Mouse (Mus musculus): Measurements from ENCODE around the gene Igfbp2. TPM values are rescaled to one million over a fixed set of nuclear protein-coding genes. Genes with fewer than 3 reads are reported as not detected.

Igfbp2 gene
- polyA plus RNA-seq, 1 experiment from 2014 or later = 50.5 TPM

- H3K36me3 ChIP-seq (ENCODE audit: control insufficient read depth, insufficient read depth, low read length) = no peaks in the 10 kb centered on the region
- no peak overlapping the region for H3K27ac ChIP-seq (ENCODE audit: low read depth, low read length)
- DNase-seq (ENCODE audit: low spot score) (peak; percentile 47), ATAC-seq (replicated peaks; ENCODE audit: low FRiP score) (no peak)
- under 1% methylated on average over 37 of the region's 37 CpGs for WGBS
- H3K27me3 ChIP-seq (replicated peaks; ENCODE audit: control insufficient read depth, insufficient read depth, low read length) = peaks cover 49% of the 10 kb centered on the region
- no peaks in the 10 kb centered on the region for H3K9me3 ChIP-seq (ENCODE audit: control insufficient read depth, low read length)
- peaks cover 5% of the 10 kb centered on the region; the same call in 1 of the 2 replicates for H3K4me1 ChIP-seq (replicated peaks; ENCODE audit: control insufficient read depth, insufficient read depth, low read length)
- peak overlapping the region; percentile 56 for H3K4me3 ChIP-seq (ENCODE audit: low read depth, low read length)
- peak overlapping the region; percentile 86 for H3K4me2 ChIP-seq
- peak overlapping the region; percentile 56 for H3K9ac ChIP-seq (ENCODE audit: low read depth, low read length)
Observed at GRCm38 (mm10) chr1:72824707-72825101, 401 bp downstream of the Igfbp2 start.

- WGBS = 3% methylated on average over 20 of the region's 20 CpGs
- no peak for ATAC-seq (replicated peaks; ENCODE audit: low FRiP score)
- H3K27me3 ChIP-seq (replicated peaks; ENCODE audit: control insufficient read depth, insufficient read depth, low read length) = peaks cover 49% of the 10 kb centered on the region
- H3K9ac ChIP-seq (ENCODE audit: low read depth, low read length) = no peak overlapping the region
- no peak for DNase-seq (ENCODE audit: low spot score)
- H3K4me3 ChIP-seq (ENCODE audit: low read depth, low read length) = peak overlapping the region; percentile 56
- no peak overlapping the region for H3K27ac ChIP-seq (ENCODE audit: low read depth, low read length)
- peak overlapping the region; percentile 86 for H3K4me2 ChIP-seq
- H3K4me1 ChIP-seq (replicated peaks; ENCODE audit: control insufficient read depth, insufficient read depth, low read length) = peaks cover 5% of the 10 kb centered on the region; the same call in 1 of the 2 replicates
- no peaks in the 10 kb centered on the region for H3K9me3 ChIP-seq (ENCODE audit: control insufficient read depth, low read length)
- H3K36me3 ChIP-seq (ENCODE audit: control insufficient read depth, insufficient read depth, low read length) = no peaks in the 10 kb centered on the region
Observed at GRCm38 (mm10) chr1:72825286-72825685, 983 bp downstream of the Igfbp2 start.

- H3K9me3 ChIP-seq (ENCODE audit: control insufficient read depth, low read length) = no peaks in the 10 kb centered on the region
- H3K36me3 ChIP-seq (ENCODE audit: control insufficient read depth, insufficient read depth, low read length) = no peaks in the 10 kb centered on the region
- DNase-seq (ENCODE audit: low spot score) (no peak), ATAC-seq (replicated peaks; ENCODE audit: low FRiP score) (no peak)
- peak overlapping the region; percentile 15; the same call in 1 of the 2 replicates for H3K4me2 ChIP-seq
- H3K4me3 ChIP-seq (ENCODE audit: low read depth, low read length) = no peak overlapping the region
- no peak overlapping the region for H3K27ac ChIP-seq (ENCODE audit: low read depth, low read length)
- no peak overlapping the region for H3K9ac ChIP-seq (ENCODE audit: low read depth, low read length)
- WGBS = 17% methylated on average over 4 of the region's 4 CpGs
- peaks cover 49% of the 10 kb centered on the region for H3K27me3 ChIP-seq (replicated peaks; ENCODE audit: control insufficient read depth, insufficient read depth, low read length)
- peaks cover 5% of the 10 kb centered on the region; the same call in 1 of the 2 replicates for H3K4me1 ChIP-seq (replicated peaks; ENCODE audit: control insufficient read depth, insufficient read depth, low read length)
Observed at GRCm38 (mm10) chr1:72825921-72826320, 1.6 kb downstream of the Igfbp2 start.

GRCm38 (mm10) chr1:72826446-72826845, 2.1 kb downstream of the Igfbp2 start:
- Histone ChIP-seq H3K4me1 (replicated peaks; ENCODE audit: control insufficient read depth, insufficient read depth, low read length) (peaks cover 5% of the 10 kb centered on the region; the same call in 1 of the 2 replicates), H3K9ac (ENCODE audit: low read depth, low read length) (no peak overlapping the region), H3K4me3 (ENCODE audit: low read depth, low read length) (peak overlapping the region; percentile 20), H3K27me3 (replicated peaks; ENCODE audit: control insufficient read depth, insufficient read depth, low read length) (peaks cover 49% of the 10 kb centered on the region), H3K9me3 (ENCODE audit: control insufficient read depth, low read length) (no peaks in the 10 kb centered on the region), H3K36me3 (ENCODE audit: control insufficient read depth, insufficient read depth, low read length) (no peaks in the 10 kb centered on the region), H3K4me2 (peak overlapping the region; percentile 29; the same call in 1 of the 2 replicates), H3K27ac (ENCODE audit: low read depth, low read length) (no peak overlapping the region; the same call in 1 of the 2 replicates)
- ATAC-seq (replicated peaks; ENCODE audit: low FRiP score) (no peak), DNase-seq (ENCODE audit: low spot score) (no peak)
- WGBS = 3% methylated on average over 6 of the region's 6 CpGs

GRCm38 (mm10) chr1:72826931-72827330, 2.6 kb downstream of the Igfbp2 start:
- peaks cover 5% of the 10 kb centered on the region; the same call in 1 of the 2 replicates for H3K4me1 ChIP-seq (replicated peaks; ENCODE audit: control insufficient read depth, insufficient read depth, low read length)
- no peak for ATAC-seq (replicated peaks; ENCODE audit: low FRiP score)
- H3K4me2 ChIP-seq = peak overlapping the region; percentile 29; the same call in 1 of the 2 replicates
- H3K4me3 ChIP-seq (ENCODE audit: low read depth, low read length) = peak overlapping the region; percentile 20
- DNase-seq (ENCODE audit: low spot score) = no peak
- 11% methylated on average over 7 of the region's 7 CpGs for WGBS
- H3K27ac ChIP-seq (ENCODE audit: low read depth, low read length) = no peak overlapping the region; the same call in 1 of the 2 replicates
- H3K27me3 ChIP-seq (replicated peaks; ENCODE audit: control insufficient read depth, insufficient read depth, low read length) = peaks cover 49% of the 10 kb centered on the region
- H3K9me3 ChIP-seq (ENCODE audit: control insufficient read depth, low read length) = no peaks in the 10 kb centered on the region
- H3K9ac ChIP-seq (ENCODE audit: low read depth, low read length) = no peak overlapping the region
- no peaks in the 10 kb centered on the region for H3K36me3 ChIP-seq (ENCODE audit: control insufficient read depth, insufficient read depth, low read length)

- no peak overlapping the region for H3K4me3 ChIP-seq (ENCODE audit: low read depth, low read length)
Observed at GRCm38 (mm10) chr1:72827411-72828315, 3.4 kb downstream of the Igfbp2 start.

GRCm38 (mm10) chr1:72828843-72829242, 4.5 kb downstream of the Igfbp2 start:
- H3K4me3 ChIP-seq (ENCODE audit: low read depth, low read length) = no peak overlapping the region
- H3K9me3 ChIP-seq (ENCODE audit: control insufficient read depth, low read length) = no peaks in the 10 kb centered on the region
- DNase-seq (ENCODE audit: low spot score) (no peak), ATAC-seq (replicated peaks; ENCODE audit: low FRiP score) (no peak)
- H3K4me2 ChIP-seq = no peak overlapping the region
- WGBS = 79% methylated on average over 5 of the region's 5 CpGs
- peaks cover 39% of the 10 kb centered on the region for H3K27me3 ChIP-seq (replicated peaks; ENCODE audit: control insufficient read depth, insufficient read depth, low read length)
- H3K4me1 ChIP-seq (replicated peaks; ENCODE audit: control insufficient read depth, insufficient read depth, low read length) = peaks cover 5% of the 10 kb centered on the region; the same call in 1 of the 2 replicates
- H3K27ac ChIP-seq (ENCODE audit: low read depth, low read length) = no peak overlapping the region
- H3K36me3 ChIP-seq (ENCODE audit: control insufficient read depth, insufficient read depth, low read length) = no peaks in the 10 kb centered on the region
- H3K9ac ChIP-seq (ENCODE audit: low read depth, low read length) = no peak overlapping the region

More at GRCm38 (mm10) chr1:72827411-72828315, 3.4 kb downstream of the Igfbp2 start:
- no peak for DNase-seq (ENCODE audit: low spot score)
- peaks cover 5% of the 10 kb centered on the region; the same call in 1 of the 2 replicates for H3K4me1 ChIP-seq (replicated peaks; ENCODE audit: control insufficient read depth, insufficient read depth, low read length)
- H3K9ac ChIP-seq (ENCODE audit: low read depth, low read length) = no peak overlapping the region
- WGBS = 32% methylated on average over 12 of the region's 12 CpGs
- H3K27ac ChIP-seq (ENCODE audit: low read depth, low read length) = no peak overlapping the region
- H3K27me3 ChIP-seq (replicated peaks; ENCODE audit: control insufficient read depth, insufficient read depth, low read length) = peaks cover 47% of the 10 kb centered on the region
- H3K4me2 ChIP-seq = no peak overlapping the region
- no peaks in the 10 kb centered on the region for H3K9me3 ChIP-seq (ENCODE audit: control insufficient read depth, low read length)
- no peaks in the 10 kb centered on the region for H3K36me3 ChIP-seq (ENCODE audit: control insufficient read depth, insufficient read depth, low read length)
- ATAC-seq (replicated peaks; ENCODE audit: low FRiP score) = no peak

- peaks cover 3% of the 10 kb centered on the region; the same call in 1 of the 2 replicates for H3K4me1 ChIP-seq (replicated peaks; ENCODE audit: control insufficient read depth, insufficient read depth, low read length)
- DNase-seq (ENCODE audit: low spot score) (no peak), ATAC-seq (replicated peaks; ENCODE audit: low FRiP score) (no peak)
- H3K9ac ChIP-seq (ENCODE audit: low read depth, low read length) = no peak overlapping the region
- no peak overlapping the region for H3K27ac ChIP-seq (ENCODE audit: low read depth, low read length)
- no peaks in the 10 kb centered on the region for H3K9me3 ChIP-seq (ENCODE audit: control insufficient read depth, low read length)
- peaks cover 23% of the 10 kb centered on the region for H3K27me3 ChIP-seq (replicated peaks; ENCODE audit: control insufficient read depth, insufficient read depth, low read length)
- H3K4me3 ChIP-seq (ENCODE audit: low read depth, low read length) = no peak overlapping the region
- no peaks in the 10 kb centered on the region for H3K36me3 ChIP-seq (ENCODE audit: control insufficient read depth, insufficient read depth, low read length)
- 87% methylated on average over 2 of the region's 2 CpGs for WGBS
- no peak overlapping the region for H3K4me2 ChIP-seq
Observed at GRCm38 (mm10) chr1:72830485-72830884, 6.2 kb downstream of the Igfbp2 start.
